In genomic region chr1:87020714-87021113, GRCm38 (mm10) we compare ENCODE assay signal across 15 mouse cellular contexts.
"Had no signal": no experiment of that assay in that cellular context is flagged by ENCODE, and none has a peak within 500 bp of the region (broad histone marks: within the 10 kb centered on the region; RNA-seq: fewer than 3 reads in every experiment).

No protein-coding gene starts in this region.

- H3K27me3 ChIP-seq: limb, embryonic 13.5 days; liver, embryonic 13.5 days had no signal

- H3K4me1 ChIP-seq: limb, embryonic 10.5 days; limb, embryonic 13.5 days had no signal

- H3K27ac ChIP-seq: layer of hippocampus, adult 2 months; limb, embryonic 10.5 days; limb, embryonic 13.5 days; liver, embryonic 13.5 days had no signal

- H3K9ac ChIP-seq: limb, embryonic 13.5 days; liver, embryonic 13.5 days had no signal

- H3K4me3 ChIP-seq: layer of hippocampus, adult 2 months; limb, embryonic 10.5 days; limb, embryonic 13.5 days; liver, embryonic 13.5 days had no signal

- H3K9me3 ChIP-seq: limb, embryonic 10.5 days; limb, embryonic 13.5 days; liver, embryonic 13.5 days had no signal

- H3K4me2 ChIP-seq: limb, embryonic 13.5 days; liver, embryonic 13.5 days; midbrain, embryonic 11.5 days had no signal

- DNase-seq: kidney, adult 18-20 months; kidney, adult 9 months; kidney, postnatal 25 days; layer of hippocampus, adult 9-11 months; liver, embryonic 13.5 days; lung, adult 2 months; lung, postnatal 10 days; lung, postnatal 4 days; midbrain, embryonic 14.5 days; thymus, adult 18-20 months; thymus, postnatal 36 days had no signal

- H3K36me3 ChIP-seq: liver, embryonic 13.5 days had no signal
